Mouse (Mus musculus) layer of hippocampus, postnatal 36 days (tissue): ENCODE measurements at regions not wholly inside any gene's neighbourhood (a gene's known extent, or its start where the extent isn't known, plus 50 kb on each side); places are given as distances from the start of the nearest gene placed in this dataset.
A peak's percentile ranks its signal among the peaks of the same experiment; 100 is the strongest.

Source experiments
- DNase-seq, 2 experiments: peaks; one replicate each; pipeline ENCODE4 v3.0.0; 2022

DNA sequence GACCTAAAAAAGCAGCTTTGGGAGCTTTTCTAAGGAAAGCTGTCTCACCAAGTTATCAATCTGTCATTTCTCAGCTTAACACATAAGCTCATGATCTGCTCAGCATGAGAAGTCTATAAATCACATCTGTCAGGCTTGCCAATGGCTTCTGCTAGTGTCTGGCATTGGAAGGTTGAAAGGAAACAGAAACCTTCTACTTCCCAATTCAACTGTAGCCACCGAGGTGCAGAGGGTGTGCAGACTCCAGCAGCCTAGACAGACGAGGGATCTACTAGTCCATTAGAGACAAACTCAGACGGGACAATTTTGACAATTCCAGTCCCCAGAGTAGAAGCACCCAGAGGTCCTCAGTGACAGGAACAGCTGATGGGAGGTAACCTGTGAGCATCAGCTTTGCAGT, 103.0 kb downstream of the Nab1 start:
- DNase-seq = no peak

DNA sequence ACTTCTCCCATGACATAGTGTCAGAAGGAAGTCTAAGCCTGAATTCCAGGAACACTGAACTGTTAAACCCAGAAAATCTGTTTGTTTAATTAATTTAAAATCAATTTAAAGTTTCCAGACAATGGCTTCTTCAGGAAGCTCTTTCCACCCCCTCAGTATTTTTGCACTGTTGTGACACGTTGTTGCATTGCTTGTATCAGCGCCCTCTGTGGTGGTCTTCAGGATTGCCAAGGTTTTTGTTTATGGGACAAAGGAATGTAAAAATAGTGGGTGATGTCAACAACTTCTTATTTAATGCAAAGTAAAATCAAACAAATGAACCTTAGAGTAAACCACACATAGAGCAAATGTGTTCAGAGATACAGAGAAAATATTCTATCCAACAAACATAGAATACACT, 107.5 kb downstream of the Nab1 start:
- DNase-seq = no peak

DNA sequence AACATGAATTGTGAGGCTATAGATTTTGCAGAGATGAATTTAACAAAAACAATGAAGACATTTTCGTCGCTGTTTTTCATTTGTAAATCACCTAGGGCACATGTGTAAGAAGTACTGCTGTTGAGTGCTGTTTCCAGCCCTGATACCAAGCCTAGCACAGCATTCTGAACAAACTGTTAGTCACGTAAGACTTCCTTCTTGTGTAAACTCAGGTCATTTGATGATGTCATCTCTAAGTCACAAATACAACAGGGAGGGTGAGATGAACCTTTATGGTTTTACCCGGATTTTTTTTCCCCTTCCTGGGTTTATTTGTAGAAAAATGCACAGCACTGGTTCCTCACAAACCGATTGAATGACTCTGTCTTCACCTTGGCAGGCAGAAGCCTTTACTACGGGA, 111.6 kb downstream of the Nab1 start:
- no peak for DNase-seq

DNA sequence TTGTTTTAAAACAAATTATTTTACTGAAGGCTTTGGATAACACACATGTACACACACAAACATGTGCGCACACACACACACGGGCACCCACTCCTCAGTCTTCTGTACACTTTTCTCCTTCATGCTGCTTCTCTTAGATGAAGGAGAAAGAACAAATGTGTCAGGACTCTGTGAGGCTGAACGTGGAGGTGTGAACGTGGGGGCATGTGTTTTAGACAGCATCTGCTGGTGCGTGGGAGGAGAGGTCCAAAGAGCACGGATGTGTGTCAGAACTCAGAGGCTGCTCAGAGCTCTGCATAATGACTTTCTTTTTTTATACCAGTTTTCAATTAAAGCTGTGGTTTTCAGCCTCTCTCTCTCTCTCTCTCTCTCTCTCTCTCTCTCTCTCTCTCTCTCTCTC, 112.4 kb downstream of the Nab1 start:
- peak; percentile 13 for DNase-seq

DNA sequence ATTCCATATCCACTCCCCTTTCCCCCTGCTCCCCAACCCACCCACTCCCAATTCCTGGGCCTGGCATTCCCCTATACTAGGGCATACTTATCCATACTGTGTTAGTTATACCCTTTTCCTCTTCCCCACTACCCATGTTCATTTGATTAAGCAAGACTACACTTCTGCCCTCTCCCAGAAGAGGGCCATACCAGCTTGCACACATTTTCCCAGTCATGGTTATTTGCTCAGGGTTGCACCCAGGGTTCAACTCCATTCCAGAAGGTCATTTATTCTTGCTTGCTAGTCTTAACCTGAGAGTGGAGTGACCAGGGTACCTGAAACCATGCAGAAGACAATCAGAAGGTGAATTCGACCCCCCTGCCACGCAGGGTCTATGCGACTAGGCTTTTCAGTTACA, 113.4 kb downstream of the Nab1 start:
- no peak for DNase-seq

DNA sequence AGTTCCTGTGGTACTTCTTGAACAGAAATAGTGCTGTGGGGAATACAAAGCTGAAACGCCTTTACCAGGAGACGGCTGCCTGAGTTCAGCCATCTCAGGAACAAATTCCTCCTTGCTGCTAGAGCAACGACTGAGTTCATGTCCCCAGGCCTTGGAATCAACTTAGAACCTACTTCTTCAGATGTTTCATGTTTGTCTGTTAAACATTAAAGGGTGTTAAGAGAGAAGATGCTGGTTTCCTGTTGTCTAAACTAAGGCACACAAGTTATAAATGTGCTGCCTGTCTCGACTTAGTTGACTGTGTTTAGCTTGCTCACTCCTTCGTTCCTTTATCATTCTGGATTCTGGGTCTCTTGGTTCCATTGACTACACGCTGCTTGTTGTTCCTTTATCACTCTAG, 125.2 kb downstream of the Nab1 start:
- DNase-seq = no peak

DNA sequence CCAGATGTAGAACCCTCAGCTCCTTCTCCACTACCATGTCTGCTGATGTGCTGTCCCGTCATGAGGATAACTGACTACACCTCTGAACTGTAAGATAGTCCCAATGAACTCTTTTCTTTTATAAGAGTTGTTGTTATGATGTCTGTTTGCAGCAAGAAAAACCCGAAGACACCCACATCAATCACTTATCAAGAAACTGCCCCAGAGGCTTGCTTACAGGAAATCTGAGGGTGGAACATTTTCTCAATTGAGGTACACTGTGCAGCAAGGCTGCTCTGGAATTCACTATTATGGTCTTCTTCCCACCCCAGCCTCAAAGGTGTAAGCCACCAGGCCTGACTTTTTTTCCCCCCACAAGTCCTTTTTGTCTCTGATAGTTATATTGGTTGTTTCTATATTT, 125.8 kb downstream of the Nab1 start:
- no peak for DNase-seq

DNA sequence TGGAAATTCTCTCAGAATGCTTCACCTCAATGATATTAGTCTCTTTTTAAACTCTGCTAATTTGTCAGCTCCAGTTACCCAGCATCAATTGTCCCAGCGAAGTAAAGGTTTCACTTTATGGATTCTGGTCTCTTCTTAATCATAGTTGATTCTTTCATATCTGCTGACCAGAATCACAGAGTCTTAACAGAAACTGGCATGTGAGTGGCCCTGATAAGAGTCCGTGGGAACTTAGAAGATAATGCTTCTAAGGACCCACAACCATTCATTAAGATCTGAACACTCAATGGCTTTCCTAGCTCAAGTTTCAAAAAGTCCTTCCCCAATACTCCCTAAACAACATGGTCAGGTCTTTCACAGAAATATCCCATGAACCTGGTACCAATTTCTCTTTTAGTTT, 126.7 kb downstream of the Nab1 start:
- DNase-seq = no peak

DNA sequence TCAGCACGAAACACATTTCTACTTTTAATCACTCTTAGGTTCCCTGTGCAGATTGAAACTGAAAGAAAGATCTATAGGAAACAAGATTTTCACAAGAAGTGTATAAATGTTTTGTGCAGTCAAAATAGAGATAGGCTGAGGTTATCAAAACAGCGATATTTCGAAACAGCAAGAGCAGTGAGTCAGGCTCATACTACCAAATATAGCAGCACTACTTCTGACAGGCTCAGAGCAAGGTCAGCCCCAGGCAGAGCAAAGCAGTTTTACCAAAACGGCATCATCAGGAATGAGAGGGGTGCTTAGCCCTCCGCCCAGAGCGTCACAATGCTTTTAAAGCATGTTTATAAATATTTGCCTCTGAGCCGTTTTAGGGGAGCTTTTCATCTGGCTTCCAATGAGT, 133.4 kb upstream of the Gls start:
- DNase-seq = no peak

DNA sequence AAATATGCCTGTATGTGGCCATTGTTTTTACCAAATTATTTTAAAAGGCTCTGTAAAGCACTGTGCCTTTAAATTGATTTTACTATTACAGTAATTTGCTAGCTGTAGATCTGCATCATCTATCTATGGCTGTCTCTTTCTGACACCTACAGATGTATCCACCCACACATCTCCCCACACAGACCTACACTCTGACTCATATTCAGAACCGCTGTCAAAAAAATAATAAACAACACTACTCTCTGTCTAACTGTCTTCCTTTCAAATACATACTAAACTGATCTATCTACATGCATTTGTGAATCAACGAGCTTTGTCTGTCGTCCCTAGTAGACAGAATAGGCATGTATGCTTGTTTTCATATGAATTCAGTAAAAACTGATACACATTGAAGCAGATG, 130.6 kb upstream of the Gls start:
- no peak for DNase-seq

DNA sequence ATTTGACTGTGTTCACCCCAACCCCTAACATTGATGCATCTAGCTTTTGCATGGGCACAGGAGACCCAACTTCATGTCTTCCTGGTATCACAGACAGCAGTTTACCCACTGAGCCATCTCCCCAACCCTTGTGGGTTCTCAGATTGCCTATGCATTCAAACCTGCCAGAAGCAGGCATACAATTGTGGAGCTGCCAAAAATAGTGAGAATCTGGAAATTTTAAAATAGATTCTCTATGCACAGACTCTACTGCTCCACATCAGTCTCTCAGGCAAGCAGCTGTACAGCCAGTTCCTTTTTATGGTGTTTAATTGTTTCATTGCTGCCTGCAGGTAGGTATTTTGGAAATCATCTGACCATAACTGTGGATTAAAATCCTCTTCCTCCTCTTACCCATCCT, 129.9 kb upstream of the Gls start:
- DNase-seq = no peak

DNA sequence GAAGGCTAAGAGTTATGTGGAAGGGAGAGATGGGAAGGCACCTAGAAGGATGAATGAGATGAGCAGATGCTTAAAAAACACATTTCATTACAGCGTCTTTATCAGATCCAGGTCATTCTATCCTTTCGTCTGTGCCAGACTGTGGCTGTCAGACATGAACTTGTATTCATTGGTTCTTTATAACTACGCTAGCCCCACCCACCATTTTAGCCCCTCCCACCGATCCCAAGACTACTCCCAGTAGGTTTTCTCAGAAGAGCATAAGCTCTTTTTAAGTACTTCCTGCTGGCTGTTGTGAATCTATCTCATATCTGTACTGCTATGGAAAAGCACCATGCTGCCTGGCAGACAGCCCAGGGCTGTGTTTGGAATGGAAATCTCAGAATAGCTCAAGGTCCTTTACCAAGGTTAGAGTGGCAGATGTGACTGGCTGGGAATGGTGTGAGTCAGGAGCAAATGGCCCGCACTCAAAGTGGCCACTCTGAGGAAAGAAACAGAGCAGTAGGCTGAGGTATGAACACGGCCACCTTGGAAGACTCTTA, 121.1 kb upstream of the Gls start:
- DNase-seq = no peak

DNA sequence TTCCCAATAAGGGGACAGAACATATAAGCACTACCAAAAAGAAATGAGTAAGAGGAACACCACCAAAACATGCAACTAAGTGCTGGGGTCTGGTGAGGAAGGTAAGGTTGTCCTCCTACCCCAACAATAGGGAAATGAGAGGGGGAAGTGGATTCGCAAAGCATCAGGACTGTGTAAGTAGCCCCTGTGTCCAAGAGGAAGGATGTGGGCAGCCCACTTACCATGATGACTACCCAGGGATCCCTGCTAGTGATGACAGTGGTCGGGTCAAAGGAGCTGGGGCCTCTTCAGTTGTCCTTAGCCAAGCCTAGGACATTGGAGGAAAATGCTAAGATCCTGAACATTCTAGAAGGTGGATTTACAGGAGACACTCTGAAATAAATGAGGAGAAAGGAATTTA, 109.1 kb upstream of the Gls start:
- no peak for DNase-seq

DNA sequence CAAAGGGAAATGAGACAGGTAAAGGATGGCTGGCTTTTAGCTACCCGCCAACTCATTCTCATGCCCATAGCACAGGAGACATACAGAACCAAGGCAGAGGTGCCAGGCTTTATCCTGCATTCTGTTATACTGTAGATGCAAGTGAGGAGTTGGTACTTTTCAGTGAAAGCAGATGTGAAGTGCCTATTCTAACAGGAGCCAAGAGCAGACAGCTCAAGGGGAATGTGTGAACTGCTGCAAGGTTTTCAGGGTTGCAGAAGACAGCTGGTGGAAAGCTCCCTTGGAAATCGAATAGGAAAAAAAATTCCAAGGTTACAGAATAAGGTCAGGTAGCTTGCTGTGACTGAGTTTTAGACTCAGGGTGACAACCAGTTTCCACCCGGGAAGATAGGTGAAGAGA, 105.7 kb upstream of the Gls start:
- DNase-seq = no peak

DNA sequence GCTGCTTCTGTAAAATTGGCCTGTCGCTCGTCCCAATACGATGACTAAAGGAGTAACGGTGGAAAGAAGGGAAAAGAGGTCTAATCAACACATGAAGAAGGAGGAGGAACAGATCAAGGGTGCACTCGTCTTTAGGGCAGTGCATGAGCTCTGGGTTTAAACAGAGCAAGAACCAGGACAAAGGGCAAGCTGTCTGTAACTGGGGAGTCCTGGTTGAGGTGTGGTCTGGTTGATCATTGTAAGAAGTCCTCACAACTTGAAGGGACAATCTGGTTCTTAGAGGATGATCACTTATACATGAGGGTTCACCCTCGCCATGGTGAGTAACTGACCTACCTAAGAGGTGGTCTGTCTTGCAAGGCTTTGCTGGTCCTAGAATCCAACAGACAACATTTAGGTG, 105.2 kb upstream of the Gls start:
- DNase-seq = no peak

DNA sequence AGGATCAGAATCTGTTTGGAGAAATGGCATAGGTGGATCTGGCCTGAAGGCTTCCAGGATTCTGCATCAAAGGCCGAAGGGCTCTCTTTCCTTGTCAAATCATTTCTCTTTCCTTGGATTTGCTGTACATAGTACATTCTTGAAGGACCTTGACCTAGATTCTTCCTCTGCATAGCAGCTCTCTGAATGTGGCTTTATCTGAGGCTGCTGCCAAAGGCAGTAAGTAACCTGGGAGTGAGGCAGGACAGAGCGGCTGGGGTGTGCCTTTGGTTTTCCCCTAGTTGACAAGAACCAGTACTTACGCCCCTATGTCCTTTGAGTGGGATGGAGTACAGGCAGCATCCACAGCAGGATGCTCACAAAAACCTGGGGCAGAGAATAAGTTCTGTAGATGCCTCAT, 103.7 kb upstream of the Gls start:
- DNase-seq = no peak

DNA sequence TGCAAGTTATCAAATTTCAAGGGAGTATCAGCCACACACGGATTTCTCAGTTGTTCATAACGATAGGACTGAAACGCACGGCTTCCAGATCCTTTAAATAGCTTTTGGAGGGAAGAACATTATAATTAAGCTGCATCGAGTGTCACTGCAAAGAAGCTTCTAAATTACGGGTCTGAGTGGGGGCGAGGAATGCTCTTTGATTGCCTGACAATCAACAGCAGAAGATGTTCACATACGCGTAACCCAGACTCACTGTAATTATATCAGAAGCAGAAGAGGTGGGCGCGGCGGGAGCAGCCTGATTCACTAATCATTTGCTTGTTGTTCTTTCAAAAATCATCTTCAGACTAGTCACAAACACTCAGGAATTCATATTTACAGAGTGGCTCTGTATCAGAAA, 99.0 kb upstream of the Gls start:
- DNase-seq = peak; percentile 4 to 10

DNA sequence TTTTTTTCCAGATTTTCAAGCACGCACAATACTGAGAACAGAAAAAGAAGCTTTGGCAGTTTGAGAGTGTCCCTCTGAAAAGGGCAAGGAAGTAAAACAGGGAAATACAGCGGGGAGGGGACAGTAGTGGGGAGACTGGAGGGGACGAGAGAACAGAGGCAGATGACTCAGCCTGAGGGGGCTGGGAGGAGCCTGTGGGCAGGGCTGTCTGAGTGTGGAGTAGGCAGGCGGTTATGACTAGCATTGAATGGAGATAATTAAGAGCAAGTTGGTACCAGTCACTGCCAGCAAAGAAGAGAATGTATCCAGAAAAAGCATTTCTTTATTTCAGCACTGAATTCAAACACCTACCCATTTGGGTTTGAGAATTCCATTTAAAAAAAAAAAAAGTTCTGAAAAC, 98.4 kb upstream of the Gls start:
- peak; percentile 42 to 48 for DNase-seq

DNA sequence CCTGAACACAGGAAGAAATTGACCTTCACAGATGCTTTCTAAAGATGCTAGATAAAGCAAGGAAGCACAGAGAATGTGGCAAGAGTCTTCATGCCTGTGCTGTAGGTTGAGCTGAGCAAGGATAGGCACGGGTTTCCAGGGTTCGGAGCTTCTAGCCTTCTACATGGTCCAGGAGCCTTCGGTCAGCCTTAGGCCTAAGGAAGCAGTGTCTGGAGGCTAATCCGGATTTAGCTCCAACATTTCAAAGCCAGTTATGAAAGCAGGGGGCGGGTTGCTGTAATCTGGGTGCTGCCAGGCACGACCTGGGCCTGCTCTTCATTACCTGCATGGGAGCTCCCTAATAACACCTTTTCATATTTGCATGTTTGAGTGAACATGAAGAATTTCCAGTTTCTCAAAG, 97.5 kb upstream of the Gls start:
- DNase-seq = no peak

DNA sequence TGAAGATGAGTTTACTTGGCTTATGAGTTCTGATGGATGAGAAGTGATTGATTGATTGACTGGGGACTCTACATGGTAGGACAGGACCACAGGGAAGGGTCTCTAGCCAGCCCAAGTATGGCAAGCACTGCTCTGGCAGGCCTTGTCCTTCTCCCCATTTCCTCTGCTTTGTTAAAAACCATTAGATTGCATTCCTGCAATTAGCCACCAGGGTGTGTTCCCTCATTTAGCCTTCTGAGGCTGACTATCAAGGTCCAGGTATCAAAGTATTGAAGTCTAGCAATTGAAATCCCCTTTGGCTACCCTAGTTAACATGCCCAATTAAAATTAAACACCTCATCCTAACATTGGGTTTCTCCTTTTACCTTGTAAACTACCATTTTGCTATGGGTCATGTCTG, 95.5 kb upstream of the Gls start:
- DNase-seq = no peak

DNA sequence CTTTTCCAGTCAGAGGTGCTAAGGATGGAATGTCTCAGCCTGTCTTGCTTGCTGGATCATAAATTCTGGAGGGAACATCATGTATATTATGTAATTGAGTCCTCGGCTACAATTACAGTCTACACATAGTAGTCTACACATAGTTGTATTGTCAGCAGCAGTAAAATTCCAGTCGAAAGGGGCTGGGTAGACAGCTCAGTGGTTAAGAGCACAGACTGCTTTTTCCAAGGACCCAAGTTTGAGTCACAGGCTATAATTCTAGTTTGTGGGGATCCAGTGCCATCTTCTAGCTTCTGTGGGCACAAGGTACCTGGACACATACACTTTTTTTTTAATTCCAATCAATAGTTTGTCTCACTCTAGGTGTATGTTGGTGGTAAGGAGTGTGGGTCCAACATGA, 91.3 kb upstream of the Gls start:
- no peak for DNase-seq

DNA sequence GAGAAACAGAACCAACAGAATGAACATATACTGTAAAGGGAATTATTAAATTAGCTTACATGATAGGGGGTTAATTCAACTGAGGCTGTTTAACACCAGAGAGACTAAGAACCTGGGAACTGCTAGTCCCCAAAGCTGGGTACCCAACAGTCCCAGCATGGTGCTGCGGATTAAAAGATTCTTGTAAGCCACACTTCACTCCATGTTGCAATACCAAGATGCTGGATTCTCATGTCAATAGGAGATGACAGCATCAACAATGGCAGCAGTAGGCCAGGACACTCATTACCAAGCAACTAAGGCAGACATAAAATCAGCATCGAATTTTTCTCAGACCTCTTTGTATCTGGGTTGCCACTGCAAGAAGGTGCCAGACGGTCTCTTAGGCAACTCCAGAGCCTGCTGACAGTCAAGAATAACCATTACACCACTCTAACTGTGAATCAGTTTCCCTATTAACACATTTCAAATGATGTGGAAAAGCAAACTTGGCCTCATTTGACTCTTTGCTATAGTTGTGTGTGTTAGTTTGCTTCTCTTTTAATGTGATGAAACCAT, 79.1 kb upstream of the Gls start:
- DNase-seq = no peak

DNA sequence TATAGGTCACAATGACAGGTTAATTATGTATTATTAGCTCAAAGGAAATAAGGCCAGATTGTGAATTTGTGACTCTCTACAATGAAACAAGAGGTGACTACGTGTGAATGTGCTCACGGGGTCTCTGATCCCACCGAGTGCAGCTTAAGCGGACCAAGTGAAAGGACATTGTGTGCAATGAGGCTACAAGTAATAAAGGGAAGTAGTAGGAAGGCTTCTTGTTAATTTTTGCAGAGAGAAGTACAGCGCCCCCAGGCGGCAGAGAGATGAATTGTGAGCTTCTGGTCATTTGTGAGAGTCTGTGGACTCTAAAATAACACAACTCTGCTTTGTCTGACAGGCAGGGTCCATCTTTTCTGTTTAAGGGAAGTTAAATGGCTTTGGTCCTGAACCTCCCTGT, 73.9 kb upstream of the Gls start:
- peak; percentile 8 to 16 for DNase-seq

DNA sequence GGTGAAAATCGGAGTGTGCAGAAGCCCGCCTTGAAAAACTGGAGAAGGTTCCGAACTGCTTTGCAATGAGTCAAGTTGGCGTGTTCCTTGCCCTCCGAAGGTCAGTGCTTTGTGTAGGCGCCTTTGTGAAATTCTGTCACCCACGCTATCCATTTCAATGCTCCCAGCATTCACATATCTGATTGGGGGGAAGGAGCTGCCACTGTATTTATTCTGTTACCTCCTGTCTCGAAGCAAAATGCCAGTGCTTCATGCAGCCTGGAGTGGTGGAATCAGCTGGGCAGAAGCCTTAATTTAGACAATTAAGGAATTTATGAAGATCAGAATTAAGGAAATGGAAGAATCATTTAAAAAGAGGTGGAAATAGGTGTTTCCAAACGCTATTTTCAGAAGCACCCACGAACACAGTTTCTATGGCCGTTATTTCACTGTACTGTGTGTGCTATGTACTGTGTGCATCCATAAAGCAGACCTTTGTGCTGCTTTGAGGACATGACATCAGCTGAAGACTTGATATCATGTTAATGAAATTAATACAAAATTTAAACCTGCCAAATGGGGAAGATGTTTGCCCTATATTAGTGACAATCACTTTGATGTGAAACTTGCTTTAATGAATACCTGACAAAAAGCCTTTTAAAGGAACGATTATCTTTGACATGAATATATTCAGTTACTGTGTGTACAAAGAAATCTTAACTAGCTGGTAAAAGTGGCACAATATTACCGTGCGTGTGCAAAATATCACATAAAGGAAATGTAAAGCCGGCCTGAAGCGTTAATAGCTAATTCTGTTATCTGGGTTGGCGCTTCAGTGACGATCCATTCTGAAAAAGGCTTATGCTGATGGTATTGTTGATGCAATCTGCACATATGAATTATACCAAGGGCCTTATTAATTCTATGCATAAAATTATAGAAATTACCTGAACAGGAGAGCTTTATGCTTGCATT, 72.9 kb upstream of the Gls start:
- DNase-seq = no peak
